9 mouse cellular contexts compared by ENCODE assay signal in genomic region chr17:46083381-46083780, GRCm38 (mm10). TPM values are rescaled to one million over a fixed set of nuclear protein-coding genes. Genes with fewer than 3 reads are reported as not detected.
DNase-seq lines count a peak whose midpoint lies in the region; ATAC-seq lines count a peak whose summit lies in the region.
"Had no signal": no experiment of that assay in that cellular context is flagged by ENCODE, and none has a peak within 500 bp of the region (broad histone marks: within the 10 kb centered on the region; RNA-seq: fewer than 3 reads in every experiment).

No protein-coding gene starts in this region.

- no peak overlapping the region for H3K9ac ChIP-seq in heart, embryonic 13.5 days
- no peak overlapping the region for H3K9ac ChIP-seq in kidney, embryonic 15.5 days
- no peak overlapping the region for H3K9ac ChIP-seq in embryonic facial prominence, embryonic 12.5 days
- no peak overlapping the region for H3K9ac ChIP-seq in limb, embryonic 13.5 days
- H3K9ac ChIP-seq: liver, embryonic 14.5 days had no signal

- intact Hi-C loops in heart, postnatal 25 days (cut with DNase I) = no loop called here

- H3K36me3 ChIP-seq in heart, embryonic 13.5 days = no peaks in the 10 kb centered on the region
- H3K36me3 ChIP-seq in kidney, embryonic 15.5 days = no peaks in the 10 kb centered on the region
- no peaks in the 10 kb centered on the region for H3K36me3 ChIP-seq in embryonic facial prominence, embryonic 12.5 days
- H3K36me3 ChIP-seq in limb, embryonic 13.5 days = no peaks in the 10 kb centered on the region

- H3K4me1 ChIP-seq in heart, embryonic 13.5 days = peaks cover 51% of the 10 kb centered on the region
- peaks cover 53% of the 10 kb centered on the region for H3K4me1 ChIP-seq in kidney, embryonic 15.5 days
- peaks cover 63% of the 10 kb centered on the region for H3K4me1 ChIP-seq in embryonic facial prominence, embryonic 12.5 days
- peaks cover 63% of the 10 kb centered on the region for H3K4me1 ChIP-seq in limb, embryonic 13.5 days

- H3K27me3 ChIP-seq in heart, embryonic 13.5 days (replicated peaks) = 0 out of 2 replicates have a peak, but pooled peaks cover 9% of the 10 kb centered on the region
- no peaks in the 10 kb centered on the region for H3K27me3 ChIP-seq in kidney, embryonic 15.5 days
- no peaks in the 10 kb centered on the region for H3K27me3 ChIP-seq in embryonic facial prominence, embryonic 12.5 days
- H3K27me3 ChIP-seq in limb, embryonic 13.5 days = no peaks in the 10 kb centered on the region

- H3K9me3 ChIP-seq in heart, embryonic 13.5 days = 0 out of 2 replicates have a peak, but pooled peaks cover 5% of the 10 kb centered on the region
- no peaks in the 10 kb centered on the region for H3K9me3 ChIP-seq in kidney, embryonic 15.5 days (replicated peaks)
- H3K9me3 ChIP-seq in embryonic facial prominence, embryonic 12.5 days = no peaks in the 10 kb centered on the region
- H3K9me3 ChIP-seq in limb, embryonic 13.5 days = peaks cover 3% of the 10 kb centered on the region; the same call in 1 of the 2 replicates

- ATAC-seq in heart, embryonic 13.5 days (ENCODE audit: extremely low read depth, insufficient number of reproducible peaks, low FRiP score, low TSS enrichment) = no peak
- no peak for ATAC-seq in kidney, embryonic 15.5 days (replicated peaks; ENCODE audit: low FRiP score)
- no peak for ATAC-seq in embryonic facial prominence, embryonic 12.5 days (ENCODE audit: insufficient number of reproducible peaks, insufficient read depth, low FRiP score, low TSS enrichment)
- ATAC-seq in limb, embryonic 13.5 days (ENCODE audit: low FRiP score, low read depth) = no peak

- peak overlapping the region; percentile 65; the same call in 1 of the 2 replicates for H3K4me2 ChIP-seq in heart, embryonic 13.5 days
- H3K4me2 ChIP-seq in kidney, embryonic 15.5 days = no peak overlapping the region; the same call in 1 of the 2 replicates
- H3K4me2 ChIP-seq in embryonic facial prominence, embryonic 12.5 days (replicated peaks) = peak overlapping the region; percentile 44; the same call in 1 of the 2 replicates
- peak overlapping the region; percentile 57 for H3K4me2 ChIP-seq in limb, embryonic 13.5 days (replicated peaks)

- 75% methylated on average over 3 of the region's 3 CpGs for WGBS in heart, embryonic 13.5 days
- 80% methylated on average over 3 of the region's 3 CpGs for WGBS in kidney, embryonic 15.5 days
- 80% methylated on average over 3 of the region's 3 CpGs for WGBS in embryonic facial prominence, embryonic 12.5 days
- WGBS in limb, embryonic 13.5 days = 75% methylated on average over 3 of the region's 3 CpGs

- DNase-seq in heart, postnatal 25 days (ENCODE audit: low spot score) = no peak
- no peak for DNase-seq in kidney, adult 8-10 months
- DNase-seq in gastrocnemius, postnatal 25 days = no peak
- no peak for DNase-seq in Muller cell, postnatal 12 days (ENCODE audit: inconsistent ontology term)

- H3K27ac ChIP-seq in heart, embryonic 13.5 days (replicated peaks) = peak overlapping the region; percentile 75
- H3K27ac ChIP-seq in kidney, embryonic 15.5 days = peak overlapping the region; percentile 75; the same call in 1 of the 2 replicates
- peak overlapping the region; percentile 86 for H3K27ac ChIP-seq in embryonic facial prominence, embryonic 12.5 days
- peak overlapping the region; percentile 71; the same call in 1 of the 2 replicates for H3K27ac ChIP-seq in limb, embryonic 13.5 days
- H3K27ac ChIP-seq: liver, embryonic 14.5 days had no signal

- no peak overlapping the region for H3K4me3 ChIP-seq in heart, embryonic 13.5 days
- H3K4me3 ChIP-seq in kidney, embryonic 15.5 days (replicated peaks) = no peak overlapping the region
- no peak overlapping the region for H3K4me3 ChIP-seq in embryonic facial prominence, embryonic 12.5 days
- no peak overlapping the region for H3K4me3 ChIP-seq in limb, embryonic 13.5 days

RNA-seq across cellular contexts. Expression of gene Mrps18a, which starts 27.4 kb away (rescaled TPM):
- 123 and 132 TPM in 2 replicates for polyA plus RNA-seq in heart, embryonic 13.5 days (2015; fragmentation: Nextera tagmentation; extraction: Ambion mirVana)
- 100 to 1,000 TPM; 121 to 134 TPM for total RNA-seq in heart, postnatal 25 days (2021)
- 154 and 155 TPM in 2 replicates for polyA plus RNA-seq in kidney, embryonic 15.5 days (2015; fragmentation: Nextera tagmentation; extraction: Ambion mirVana)
- 136 and 138 TPM in 2 replicates for polyA plus RNA-seq in embryonic facial prominence, embryonic 12.5 days (2016; fragmentation: Nextera tagmentation; extraction: Ambion mirVana)
- 141 and 143 TPM in 2 replicates for polyA plus RNA-seq in limb, embryonic 13.5 days (2015; fragmentation: Nextera tagmentation; extraction: Ambion mirVana)
- 10 to 100 TPM; 74.1 to 79.3 TPM for total RNA-seq in gastrocnemius, postnatal 25 days (2021)

RNA-seq across cellular contexts. Expression of gene Vegfa, which starts 51.2 kb away (rescaled TPM):
- 5.2 and 5.4 TPM in 2 replicates for polyA plus RNA-seq in heart, embryonic 13.5 days (2015; fragmentation: Nextera tagmentation; extraction: Ambion mirVana)
- total RNA-seq in heart, postnatal 25 days (2021) = 100 to 1,000 TPM; 257 to 275 TPM
- polyA plus RNA-seq in kidney, embryonic 15.5 days (2015; fragmentation: Nextera tagmentation; extraction: Ambion mirVana) = 5.9 and 6.6 TPM in 2 replicates
- 5.2 and 6.7 TPM in 2 replicates for polyA plus RNA-seq in embryonic facial prominence, embryonic 12.5 days (2016; fragmentation: Nextera tagmentation; extraction: Ambion mirVana)
- polyA plus RNA-seq in limb, embryonic 13.5 days (2015; fragmentation: Nextera tagmentation; extraction: Ambion mirVana) = 4.3 and 4.6 TPM in 2 replicates
- total RNA-seq in gastrocnemius, postnatal 25 days (2021) = 100 to 1,000 TPM; 135 to 170 TPM
